Mouse (Mus musculus) myocyte (in vitro differentiated cells): ENCODE results near the gene Ddx46.
A peak's percentile ranks its signal among the peaks of the same experiment; 100 is the strongest.

Source experiments
- MAX ChIP-seq: IDR thresholded peaks from one replicate; pipeline ENCODE4 v1.6.1; 2011; ENCODE audit warnings: low read depth, mild to moderate bottlenecking, control low read depth
- POLR2A ChIP-seq: IDR thresholded peaks from one replicate; pipeline ENCODE4 v1.6.1; 2011; ENCODE audit warnings: low read depth, mild to moderate bottlenecking, control low read depth, moderate library complexity; ENCODE audit not compliant: insufficient read length

DNA sequence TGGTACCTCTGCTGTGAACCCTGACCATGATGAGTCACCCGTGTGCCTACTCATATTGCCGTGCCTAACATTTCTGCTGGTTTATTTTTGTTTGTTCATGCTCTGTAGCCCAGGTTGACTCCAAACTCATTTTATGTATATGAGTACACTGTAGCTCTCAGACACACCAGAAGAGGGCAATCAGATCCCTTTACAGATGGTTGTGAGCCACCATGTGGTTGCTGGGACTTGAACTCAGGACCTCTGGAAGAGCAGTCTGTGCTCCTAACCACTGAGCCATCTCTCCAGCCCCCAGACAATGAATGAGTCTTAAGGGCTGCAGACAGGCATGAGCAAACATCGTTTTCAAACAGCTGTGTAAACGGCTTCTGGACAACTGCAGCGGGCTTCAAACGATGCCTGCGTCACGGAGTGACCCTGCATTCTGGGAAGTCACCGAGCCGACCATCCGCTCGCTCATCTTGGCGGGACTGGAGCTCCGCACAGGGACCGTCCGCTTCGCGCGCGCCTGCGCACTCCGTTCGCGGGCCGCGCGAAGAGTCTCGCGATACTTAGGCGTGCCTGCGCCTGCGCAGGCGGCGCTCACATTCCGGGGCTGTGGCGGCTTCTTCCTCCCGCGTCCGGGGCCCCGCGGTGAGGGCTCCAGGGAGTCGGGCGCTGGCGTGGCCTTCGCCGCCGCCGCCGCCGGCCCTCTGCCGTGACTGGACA is 57.9 kb downstream of the Ddx46 start, which contains the start of gene B230219D22Rik:
- TF ChIP-seq POLR2A = peak; percentile 96
- no peak for TF ChIP-seq MAX
